Mouse (Mus musculus): ENCODE measurements around the gene Dynll2. TPM values are rescaled to one million over a fixed set of nuclear protein-coding genes. Genes with fewer than 3 reads are reported as not detected.

The Dynll2 gene
- polyA plus RNA-seq, 1 experiment from 2014 or later: 24.7 TPM

- H3K9me3 ChIP-seq (replicated peaks; ENCODE audit: low read length): no peaks in the 10 kb centered on the region
- H3K27ac ChIP-seq: no peak overlapping the region
- H3K36me3 ChIP-seq (ENCODE audit: insufficient read depth, low read length): no peaks in the 10 kb centered on the region
- WGBS: 64% methylated on average over 4 of the region's 4 CpGs
- DNase-seq (ENCODE audit: low spot score): no peak
- TF ChIP-seq CTCF (IDR thresholded peaks at IDR 0.05; ENCODE audit: low read depth): no peak
- no peak overlapping the region for H3K9ac ChIP-seq (ENCODE audit: low read depth, low read length)
- no peak for ATAC-seq (replicated peaks; ENCODE audit: low FRiP score, low read depth)
- no peak overlapping the region for H3K4me3 ChIP-seq (replicated peaks; ENCODE audit: low read depth, low read length)
- no peak overlapping the region for H3K4me2 ChIP-seq (ENCODE audit: low read length)
- H3K27me3 ChIP-seq (ENCODE audit: insufficient read depth, low read length): no peaks in the 10 kb centered on the region
- no peaks in the 10 kb centered on the region for H3K4me1 ChIP-seq (replicated peaks; ENCODE audit: insufficient read depth, low read length)
These were observed 15.4 kb upstream of the Dynll2 start for GRCm38 (mm10) chr11:88002738-88003137.

- no peaks in the 10 kb centered on the region for H3K4me1 ChIP-seq (replicated peaks; ENCODE audit: insufficient read depth, low read length)
- ATAC-seq (replicated peaks; ENCODE audit: low FRiP score, low read depth) (no peak), DNase-seq (ENCODE audit: low spot score) (no peak)
- 91% methylated on average over 5 of the region's 5 CpGs for WGBS
- no peak overlapping the region for H3K9ac ChIP-seq (ENCODE audit: low read depth, low read length)
- no peaks in the 10 kb centered on the region for H3K9me3 ChIP-seq (replicated peaks; ENCODE audit: low read length)
- 0 out of 2 replicates have a peak, but pooled peaks have one; percentile 13 for TF ChIP-seq CTCF (IDR thresholded peaks at IDR 0.05; ENCODE audit: low read depth)
- H3K4me3 ChIP-seq (replicated peaks; ENCODE audit: low read depth, low read length): no peak overlapping the region
- H3K27ac ChIP-seq: no peak overlapping the region
- no peaks in the 10 kb centered on the region for H3K36me3 ChIP-seq (ENCODE audit: insufficient read depth, low read length)
- H3K4me2 ChIP-seq (ENCODE audit: low read length): no peak overlapping the region
- H3K27me3 ChIP-seq (ENCODE audit: insufficient read depth, low read length): no peaks in the 10 kb centered on the region
These were observed 12.4 kb upstream of the Dynll2 start for GRCm38 (mm10) chr11:87999751-88000150.

GRCm38 (mm10) chr11:87991806-87992205, 4.5 kb upstream of the Dynll2 start:
- no peaks in the 10 kb centered on the region for H3K9me3 ChIP-seq (replicated peaks; ENCODE audit: low read length)
- no peak overlapping the region for H3K9ac ChIP-seq (ENCODE audit: low read depth, low read length)
- 40% methylated on average over 4 of the region's 4 CpGs for WGBS
- H3K4me2 ChIP-seq (ENCODE audit: low read length): no peak overlapping the region
- no peaks in the 10 kb centered on the region for H3K36me3 ChIP-seq (ENCODE audit: insufficient read depth, low read length)
- no peaks in the 10 kb centered on the region for H3K27me3 ChIP-seq (ENCODE audit: insufficient read depth, low read length)
- ATAC-seq (replicated peaks; ENCODE audit: low FRiP score, low read depth) (no peak), DNase-seq (ENCODE audit: low spot score) (no peak)
- no peak overlapping the region for H3K27ac ChIP-seq
- TF ChIP-seq CTCF (IDR thresholded peaks at IDR 0.05; ENCODE audit: low read depth): no peak
- H3K4me1 ChIP-seq (replicated peaks; ENCODE audit: insufficient read depth, low read length): no peaks in the 10 kb centered on the region
- H3K4me3 ChIP-seq (replicated peaks; ENCODE audit: low read depth, low read length): no peak overlapping the region

- Histone ChIP-seq H3K9me3 (replicated peaks; ENCODE audit: low read length) (no peaks in the 10 kb centered on the region), H3K4me2 (ENCODE audit: low read length) (peak overlapping the region; percentile 61), H3K27ac (peak overlapping the region; percentile 96), H3K36me3 (ENCODE audit: insufficient read depth, low read length) (peaks cover 6% of the 10 kb centered on the region; the same call in 1 of the 2 replicates), H3K4me3 (replicated peaks; ENCODE audit: low read depth, low read length) (peak overlapping the region; percentile 88), H3K4me1 (replicated peaks; ENCODE audit: insufficient read depth, low read length) (peaks cover 26% of the 10 kb centered on the region), H3K9ac (ENCODE audit: low read depth, low read length) (peak overlapping the region; percentile 88), H3K27me3 (ENCODE audit: insufficient read depth, low read length) (no peaks in the 10 kb centered on the region)
- no peak for DNase-seq (ENCODE audit: low spot score)
- WGBS: 70% methylated on average over 11 of the region's 11 CpGs
- no peak for ATAC-seq (replicated peaks; ENCODE audit: low FRiP score, low read depth)
- no peak for TF ChIP-seq CTCF (IDR thresholded peaks at IDR 0.05; ENCODE audit: low read depth)
These were observed 528 bp upstream of the Dynll2 start for GRCm38 (mm10) chr11:87987861-87988260.

- H3K27ac ChIP-seq: peak overlapping the region; percentile 96
- peak; percentile 48 for ATAC-seq (replicated peaks; ENCODE audit: low FRiP score, low read depth)
- peak; percentile 39; the same call in 1 of the 2 replicates for TF ChIP-seq CTCF (IDR thresholded peaks at IDR 0.05; ENCODE audit: low read depth)
- DNase-seq (ENCODE audit: low spot score): peak; percentile 63
- H3K36me3 ChIP-seq (ENCODE audit: insufficient read depth, low read length): peaks cover 16% of the 10 kb centered on the region; the same call in 1 of the 2 replicates
- peak overlapping the region; percentile 88 for H3K4me3 ChIP-seq (replicated peaks; ENCODE audit: low read depth, low read length)
- no peaks in the 10 kb centered on the region for H3K9me3 ChIP-seq (replicated peaks; ENCODE audit: low read length)
- H3K4me2 ChIP-seq (ENCODE audit: low read length): peak overlapping the region; percentile 61
- H3K4me1 ChIP-seq (replicated peaks; ENCODE audit: insufficient read depth, low read length): peaks cover 26% of the 10 kb centered on the region
- no peaks in the 10 kb centered on the region for H3K27me3 ChIP-seq (ENCODE audit: insufficient read depth, low read length)
- 2% methylated on average over 13 of the region's 13 CpGs for WGBS
- H3K9ac ChIP-seq (ENCODE audit: low read depth, low read length): peak overlapping the region; percentile 88
These were observed 1.1 kb downstream of the Dynll2 start for GRCm38 (mm10) chr11:87986141-87986741.

GRCm38 (mm10) chr11:87985643-87986042, 1.7 kb downstream of the Dynll2 start:
- H3K9me3 ChIP-seq (replicated peaks; ENCODE audit: low read length): no peaks in the 10 kb centered on the region
- peak overlapping the region; percentile 48 for H3K9ac ChIP-seq (ENCODE audit: low read depth, low read length)
- no peak for TF ChIP-seq CTCF (IDR thresholded peaks at IDR 0.05; ENCODE audit: low read depth)
- H3K36me3 ChIP-seq (ENCODE audit: insufficient read depth, low read length): peaks cover 22% of the 10 kb centered on the region
- no peak for ATAC-seq (replicated peaks; ENCODE audit: low FRiP score, low read depth)
- no peaks in the 10 kb centered on the region for H3K27me3 ChIP-seq (ENCODE audit: insufficient read depth, low read length)
- WGBS: 31% methylated on average over 9 of the region's 9 CpGs
- DNase-seq (ENCODE audit: low spot score): no peak
- peak overlapping the region; percentile 88 for H3K4me3 ChIP-seq (replicated peaks; ENCODE audit: low read depth, low read length)
- H3K4me1 ChIP-seq (replicated peaks; ENCODE audit: insufficient read depth, low read length): peaks cover 26% of the 10 kb centered on the region
- H3K4me2 ChIP-seq (ENCODE audit: low read length): peak overlapping the region; percentile 61
- 0 out of 2 replicates have a peak overlapping the region, but pooled peaks have one; percentile 5 for H3K27ac ChIP-seq
